Mouse (Mus musculus) adrenal gland, postnatal 14 days (tissue): ENCODE measurements around the gene Zfp59. TPM values are rescaled to one million over a fixed set of nuclear protein-coding genes. Genes with fewer than 3 reads are reported as not detected.
"Not testable (repeated sequence)": the region's sequence is repeated elsewhere in the genome, so short reads cannot be mapped to it uniquely, and the experiment has no call there.

ENCODE experiments used
- DNase-seq: peaks from one replicate; pipeline ENCODE4 v3.0.0; 2021; ENCODE audit warnings: mixed read lengths
- total RNA-seq: library from RNA; stranded (reverse); gene quantifications from 2 replicates; pipeline ENCODE4 v1.2.3, GENCODE M21; 2021

Gene Zfp59
- total RNA-seq, 1 experiment from 2014 or later: 3.0 TPM

DNA sequence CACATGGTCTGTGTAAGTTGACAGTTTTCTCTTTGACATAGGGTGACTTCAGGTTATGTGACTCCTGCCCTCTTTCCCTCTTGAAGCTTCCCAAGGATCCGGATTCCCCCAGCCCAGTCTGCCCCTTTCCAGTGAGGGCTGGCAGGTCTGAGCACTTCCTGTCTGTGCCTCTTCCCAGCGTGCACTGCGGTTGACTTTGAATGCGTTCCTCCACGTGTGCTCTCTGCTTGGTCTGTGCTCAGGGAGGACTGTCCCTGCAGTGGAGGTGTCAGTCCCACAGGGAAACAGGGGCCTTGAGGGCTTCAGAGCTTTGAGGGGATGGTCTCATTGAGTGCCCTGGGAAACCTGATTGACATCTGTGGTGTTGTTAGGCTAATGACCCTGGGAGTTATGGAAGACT lies 24.2 kb downstream of the Zfp59 start:
- DNase-seq: not testable (repeated sequence)

DNA sequence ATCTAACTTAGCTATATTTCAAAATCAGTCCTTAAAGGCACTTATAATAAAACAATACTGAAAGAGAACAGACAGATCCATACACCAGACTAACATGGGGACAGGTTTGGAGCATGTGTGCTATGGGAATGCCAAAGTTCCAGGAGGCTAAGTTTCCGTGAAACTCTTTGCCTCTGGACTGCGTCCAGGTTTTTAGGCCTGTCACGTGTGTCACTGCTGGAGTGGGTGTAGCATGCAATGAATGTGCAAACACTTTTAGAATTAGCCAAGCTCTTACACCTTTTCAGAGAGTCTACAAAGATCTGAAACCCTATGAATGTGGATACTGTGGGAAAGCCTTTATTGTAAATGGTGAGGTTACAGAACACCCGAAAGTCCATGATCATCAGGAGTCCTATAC lies 43.3 kb downstream of the Zfp59 start:
- DNase-seq: no peak

DNA sequence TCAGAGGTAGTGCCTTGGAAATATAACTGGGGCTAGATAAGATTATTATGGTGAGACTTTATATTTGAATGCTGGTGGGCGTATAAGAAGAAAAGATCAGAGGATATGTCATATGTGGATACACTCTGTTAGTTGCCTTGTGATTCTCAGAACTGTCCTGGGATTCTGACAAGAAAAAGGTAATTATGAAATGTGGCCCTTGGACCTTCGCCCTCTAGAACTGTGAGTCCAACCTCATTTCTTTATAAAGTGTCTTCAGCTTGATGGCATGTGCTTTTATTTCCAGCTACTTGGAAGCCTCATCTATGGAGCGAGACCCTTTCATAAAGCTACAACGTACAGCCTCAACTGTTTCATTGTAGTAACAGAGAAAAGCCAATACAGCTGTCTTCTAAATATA lies 62.2 kb downstream of the Zfp59 start:
- no peak for DNase-seq

DNA sequence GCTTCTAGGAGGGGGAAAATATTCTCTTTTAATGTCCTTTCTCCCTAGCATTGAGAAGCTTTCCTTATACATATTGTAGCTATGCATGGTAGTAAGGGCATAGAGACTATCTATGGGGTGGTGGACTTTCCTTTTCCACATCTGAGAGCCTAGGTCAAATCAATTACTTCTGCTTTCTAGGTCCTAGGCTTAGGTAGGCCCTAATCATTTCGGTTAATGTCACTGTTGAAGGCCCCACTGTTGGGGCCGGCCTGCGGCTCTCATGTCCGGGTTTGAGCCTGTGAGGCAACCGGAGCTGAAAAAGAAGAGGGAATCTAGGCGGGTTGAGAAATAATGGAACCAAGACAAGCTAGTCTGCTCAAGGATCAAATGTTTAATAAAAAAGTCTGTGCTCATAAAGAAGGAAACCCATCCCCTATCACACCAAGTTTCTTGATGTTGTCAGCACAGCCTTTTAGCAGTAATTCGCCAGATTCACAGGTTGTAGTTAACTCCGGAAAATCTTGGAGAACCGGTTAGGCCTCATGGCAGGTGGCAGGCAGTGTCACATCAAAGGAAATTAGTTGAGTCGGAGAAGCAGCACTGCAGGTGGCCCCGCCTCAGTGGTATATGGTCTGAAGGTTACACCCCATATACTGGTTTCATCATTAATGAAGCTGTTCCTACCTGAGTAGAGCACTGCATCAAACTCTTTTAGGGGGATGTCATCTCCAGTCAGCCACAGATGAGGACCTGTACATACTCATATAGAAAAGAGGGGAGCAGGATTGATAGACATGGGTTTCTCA lies 66.8 kb downstream of the Zfp59 start:
- no peak for DNase-seq

Other genes with a start within 250 kb of the Zfp59 start
- 197 and 255 TPM in 2 replicates for gene Akt2, start 247.1 kb upstream of the Zfp59 start, total RNA-seq
- gene Ttc9b, start 184.7 kb upstream of the Zfp59 start, total RNA-seq: 0.26 and 0.83 TPM in 2 replicates
- 25.3 and 29.6 TPM in 2 replicates for gene Map3k10, start 164.0 kb upstream of the Zfp59 start, total RNA-seq
- gene Zfp607b, start 149.3 kb upstream of the Zfp59 start, total RNA-seq: 1.6 and 2.6 TPM in 2 replicates
- 12.5 and 16.0 TPM in 2 replicates for gene Zfp60, start 107.2 kb upstream of the Zfp59 start, total RNA-seq
- gene Zfp626, start 31.4 kb upstream of the Zfp59 start, total RNA-seq: 7.0 and 7.7 TPM in 2 replicates
- gene Zfp607a, start 18.9 kb downstream of the Zfp59 start, total RNA-seq: 4.3 and 6.0 TPM in 2 replicates
- gene Zfp974, start 90.9 kb downstream of the Zfp59 start, total RNA-seq: 12.3 and 14.7 TPM in 2 replicates
- gene Zfp780b, start 140.6 kb downstream of the Zfp59 start, total RNA-seq: 9.9 and 12.0 TPM in 2 replicates
- gene Zfp850, start 175.5 kb downstream of the Zfp59 start, total RNA-seq: 2.7 and 3.4 TPM in 2 replicates
- gene Psmc4, start 211.5 kb downstream of the Zfp59 start, total RNA-seq: 158 and 171 TPM in 2 replicates
- not detected in 2 replicates for gene Fcgbp, start 232.6 kb downstream of the Zfp59 start, total RNA-seq